Mouse (Mus musculus) kidney, postnatal 10 days (tissue): ENCODE measurements around the gene Rpl4.
"Not testable (repeated sequence)": the region's sequence is repeated elsewhere in the genome, so short reads cannot be mapped to it uniquely, and the experiment has no call there.

Source experiments
- DNase-seq: peaks from one replicate; pipeline ENCODE4 v3.0.0; 2021; ENCODE audit warnings: mixed read lengths

Gene Rpl4

GRCm38 (mm10) chr9:64198068-64198762 is 25.0 kb downstream of the Rpl4 start:
- no peak for DNase-seq

GRCm38 (mm10) chr9:64198763-64199418 is 25.7 kb downstream of the Rpl4 start:
- not testable (repeated sequence) for DNase-seq

GRCm38 (mm10) chr9:64199897-64200296 is 26.7 kb downstream of the Rpl4 start:
- peak; percentile 34 for DNase-seq

- DNase-seq: no peak
These were observed 29.2 kb downstream of the Rpl4 start for GRCm38 (mm10) chr9:64202331-64202730.

DNA sequence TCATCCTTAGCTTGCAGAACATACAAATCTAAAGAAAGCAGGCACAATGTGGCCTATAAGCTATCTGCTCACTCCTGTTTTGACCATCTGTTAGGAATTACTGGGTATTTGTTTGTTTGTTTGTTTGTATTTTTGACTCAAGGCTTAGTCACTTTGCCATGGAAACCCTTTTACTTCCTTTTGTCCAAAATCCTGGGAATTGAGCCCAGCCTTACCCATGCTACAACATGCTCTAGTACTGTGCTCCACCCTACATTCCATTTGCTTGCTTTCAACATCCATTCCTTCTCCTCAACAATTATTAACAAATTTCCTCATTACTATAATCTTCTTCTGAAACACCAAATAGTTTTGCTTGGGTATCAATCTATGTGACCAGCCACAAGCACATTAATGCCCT is 29.7 kb downstream of the Rpl4 start:
- no peak for DNase-seq

DNA sequence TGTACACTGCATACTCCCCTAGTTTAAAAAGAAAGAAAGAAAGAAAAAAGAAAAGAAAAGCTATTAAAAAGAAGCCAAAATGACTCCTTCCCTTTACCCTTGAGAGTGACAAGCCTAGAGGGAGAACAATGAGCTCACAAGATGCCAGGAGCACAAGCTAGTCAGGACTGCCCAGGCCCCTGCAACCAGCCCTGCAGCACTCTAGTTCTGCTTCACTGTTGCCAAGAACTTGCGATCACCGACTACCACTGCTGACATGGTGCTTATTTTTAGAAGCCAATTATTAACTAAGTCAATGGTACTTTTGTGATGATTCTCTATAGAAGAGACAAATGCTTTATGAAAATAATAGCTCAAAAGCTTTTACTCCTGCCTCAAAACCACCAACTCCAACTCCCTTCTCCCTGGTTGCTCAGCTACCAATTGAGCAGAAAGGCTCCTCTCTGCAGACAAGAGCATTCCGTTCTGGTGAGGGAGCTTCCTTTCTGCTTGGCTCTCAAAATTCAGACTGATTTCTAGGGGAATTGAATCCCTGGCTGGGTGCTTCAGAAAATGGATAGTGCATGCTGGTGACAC is 34.4 kb downstream of the Rpl4 start:
- peak; percentile 19 for DNase-seq

DNA sequence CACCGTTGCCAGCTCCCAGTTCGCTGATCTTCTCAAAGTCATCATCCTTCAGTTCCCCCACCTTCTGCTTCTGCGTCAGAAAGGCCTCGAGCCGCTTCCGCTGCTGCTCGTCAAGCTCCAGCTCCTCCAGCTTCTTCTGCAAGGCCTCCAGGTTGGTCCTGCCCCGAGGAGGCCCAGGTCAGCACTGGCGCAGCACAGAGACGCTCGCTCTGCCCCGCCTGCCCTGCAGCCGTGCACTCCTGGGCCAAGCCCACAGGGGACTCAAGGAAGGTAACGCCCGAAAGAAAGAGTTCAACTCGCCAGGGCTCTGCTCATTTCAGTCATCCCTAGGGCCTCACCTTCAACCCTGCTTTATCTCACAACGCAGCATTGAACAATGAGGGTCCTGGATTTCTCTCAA is 41.3 kb downstream of the Rpl4 start:
- peak; percentile 17 for DNase-seq

DNA sequence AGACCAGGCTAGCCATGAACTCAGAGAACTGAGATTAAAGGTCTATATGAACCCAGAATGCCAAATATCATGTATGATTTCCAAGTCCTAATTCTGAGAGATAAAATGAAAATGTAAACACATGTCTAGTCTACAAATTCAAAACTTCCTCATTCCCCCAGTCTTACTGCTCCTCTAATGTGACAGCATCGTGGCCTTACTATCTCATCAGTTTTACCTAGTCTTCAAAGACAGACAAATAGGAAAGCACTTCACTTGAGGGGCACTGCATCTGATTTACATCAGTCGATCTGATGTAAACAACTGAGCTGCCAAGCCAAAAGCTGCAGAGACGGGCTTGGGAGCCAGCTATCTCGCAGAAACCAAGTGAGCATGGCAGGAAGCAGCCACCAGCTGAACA is 42.9 kb downstream of the Rpl4 start:
- no peak for DNase-seq

DNA sequence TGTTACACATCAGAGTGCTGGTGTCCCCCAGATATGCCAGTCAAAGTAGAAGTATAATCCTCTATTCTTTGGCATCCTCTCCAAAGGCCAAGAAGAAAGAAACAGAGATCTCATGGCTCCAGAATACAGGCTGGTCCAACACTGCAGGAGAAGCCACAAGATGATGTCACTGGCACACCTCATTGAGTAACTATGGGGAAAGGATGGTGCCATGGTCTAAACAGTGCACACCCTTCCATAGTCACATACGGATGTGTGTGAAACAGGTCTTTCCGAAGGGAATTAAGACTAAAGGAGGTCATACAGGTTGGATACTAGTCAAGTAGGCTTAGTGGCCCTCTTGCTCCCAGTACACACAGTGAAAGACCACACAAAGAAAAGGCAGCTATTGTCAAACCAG is 43.5 kb downstream of the Rpl4 start:
- no peak for DNase-seq

DNA sequence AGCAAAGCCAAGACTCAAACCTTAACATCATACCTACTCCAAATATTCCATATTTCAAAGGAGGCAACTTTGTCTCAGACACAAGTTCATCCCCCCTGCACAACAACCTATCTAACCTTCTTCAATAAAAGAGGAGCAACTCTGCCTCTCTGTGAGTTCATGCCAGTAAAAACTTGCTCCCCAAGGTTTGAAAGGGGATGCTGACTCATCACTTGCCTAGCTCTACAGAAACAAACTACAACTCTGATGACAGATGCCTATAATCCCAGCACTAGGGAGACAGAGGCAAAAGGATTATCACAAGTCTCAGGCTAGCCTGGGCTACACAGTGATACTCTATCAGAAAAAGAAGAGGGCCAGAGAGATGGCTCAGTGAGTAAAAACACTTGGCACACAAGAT is 44.7 kb downstream of the Rpl4 start:
- DNase-seq: no peak

DNA sequence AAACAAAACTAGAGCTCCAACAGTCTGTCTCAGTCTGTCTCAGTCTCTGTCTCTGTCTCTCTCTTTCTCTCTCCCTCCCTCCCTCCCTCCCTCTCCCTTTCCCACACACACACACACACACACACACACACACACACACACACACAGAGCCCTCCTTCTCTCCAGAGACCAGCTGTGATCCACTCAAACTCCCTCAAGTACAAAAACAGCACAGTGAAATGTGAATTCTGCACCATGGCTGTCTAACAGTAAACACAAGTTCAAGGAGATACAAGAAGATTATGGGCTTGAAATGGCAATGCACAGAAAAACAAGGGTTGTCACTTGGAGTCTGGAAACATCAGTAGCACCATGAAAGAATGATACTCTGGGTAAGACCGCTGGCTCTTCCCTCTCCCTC is 46.1 kb downstream of the Rpl4 start:
- no peak for DNase-seq

DNA sequence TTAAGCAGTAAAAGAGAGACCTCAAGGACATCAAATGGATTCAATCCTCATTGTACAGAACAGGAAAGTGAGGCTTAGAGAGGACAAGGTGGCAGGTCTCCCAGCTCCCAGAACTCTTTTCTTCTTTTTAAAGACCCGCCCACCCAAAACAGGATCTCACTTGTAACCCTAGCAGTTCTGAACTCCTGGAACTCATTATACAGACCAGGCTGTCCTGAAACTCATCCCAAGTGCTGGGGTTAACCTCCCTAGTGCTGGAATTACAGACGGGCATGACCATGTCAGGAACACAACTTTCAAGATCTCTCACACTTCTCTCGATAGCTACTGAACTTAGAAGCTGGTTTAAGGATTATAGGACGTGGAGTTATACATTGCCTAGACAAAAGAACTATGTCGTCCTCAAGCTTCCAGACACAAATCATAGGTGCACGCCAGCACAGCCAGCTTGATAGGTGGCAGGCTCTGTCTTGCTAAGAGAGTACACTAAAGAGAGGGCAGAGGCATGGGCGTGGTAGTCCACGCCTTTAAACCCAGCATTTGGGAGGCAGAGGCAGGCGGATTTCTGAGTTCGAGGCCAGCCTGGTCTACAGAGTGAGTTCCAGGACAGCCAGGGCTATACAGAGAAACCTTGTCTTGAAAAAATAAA is 46.7 kb downstream of the Rpl4 start:
- no peak for DNase-seq

- DNase-seq: no peak
These were observed 47.4 kb downstream of the Rpl4 start for GRCm38 (mm10) chr9:64220603-64221002.

DNA sequence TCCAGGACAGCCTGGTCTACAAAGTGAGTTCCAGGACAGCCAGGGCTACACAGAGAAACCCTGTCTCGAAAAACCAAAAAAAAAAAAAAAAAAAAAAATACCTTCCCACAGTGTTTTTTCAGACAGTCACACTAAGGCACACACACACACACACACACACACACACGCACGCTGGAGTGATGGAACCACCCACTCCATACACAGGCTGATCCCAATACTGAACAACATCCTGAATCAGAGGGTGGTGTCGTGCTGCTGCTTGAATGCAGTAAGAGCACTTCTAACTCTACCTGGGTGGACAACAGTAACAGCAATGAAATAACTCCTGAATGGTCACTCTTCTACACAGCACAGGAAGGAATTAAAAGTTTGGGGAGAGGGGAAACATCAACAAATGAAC is 48.3 kb downstream of the Rpl4 start:
- DNase-seq: no peak

GRCm38 (mm10) chr9:64222098-64222497 is 48.9 kb downstream of the Rpl4 start:
- DNase-seq: no peak

DNA sequence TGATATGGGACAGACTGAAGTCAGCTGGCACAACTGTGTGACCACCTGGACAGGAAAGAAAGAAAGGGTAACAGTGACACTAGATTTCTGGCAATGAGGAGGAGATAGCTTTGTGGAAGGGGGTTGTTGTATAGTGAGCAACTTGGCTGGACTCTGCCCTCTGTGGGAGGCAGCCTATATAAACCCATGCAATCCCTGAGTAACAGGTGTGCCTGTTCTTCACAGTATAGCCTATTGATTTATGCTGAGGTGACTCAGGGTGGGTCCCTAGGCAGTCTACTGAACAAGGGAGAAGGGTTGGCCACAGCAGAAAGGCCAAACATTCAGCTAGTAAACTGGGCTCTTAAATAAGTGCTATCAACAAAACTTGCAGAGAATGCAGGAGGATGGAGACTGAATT is 52.6 kb downstream of the Rpl4 start:
- no peak for DNase-seq

DNA sequence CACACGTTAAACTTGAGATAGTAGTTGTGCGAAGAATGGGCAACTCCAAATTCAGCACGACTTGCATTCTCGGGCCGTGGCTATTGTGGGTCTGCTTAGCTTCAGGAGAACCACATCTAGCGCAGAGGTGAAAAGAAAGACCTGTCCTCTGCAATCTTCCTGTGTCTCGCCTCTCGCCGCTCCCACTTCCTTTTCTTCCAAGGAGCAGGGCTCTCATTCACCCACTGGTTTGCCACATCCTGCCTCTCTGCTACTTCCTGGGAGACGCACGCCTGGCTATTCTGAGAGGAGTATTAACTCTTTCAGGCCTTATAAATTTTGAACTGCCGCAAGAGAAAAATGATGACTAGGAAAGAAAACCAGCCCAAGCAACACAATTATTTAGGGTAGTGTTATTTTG is 54.6 kb downstream of the Rpl4 start:
- DNase-seq: no peak
